Mouse (Mus musculus) forebrain, embryonic 10.5 days (tissue): Measurements from ENCODE around the gene Dctn2. TPM values are rescaled to one million over a fixed set of nuclear protein-coding genes. Genes with fewer than 3 reads are reported as not detected.

Experiments used
- DNase-seq: peaks from one replicate; pipeline ENCODE4 v3.0.0-alpha.2; 2017; ENCODE audit warnings: low spot score; ENCODE audit errors: extremely low spot score
- H3K27ac ChIP-seq: fragments of 300-500 bp; sonication (generic); 2 replicates; pipeline ENCODE4 v1.5.1; 2016; ENCODE audit warnings: mild to moderate bottlenecking
- H3K27me3 ChIP-seq: fragments of 300-500 bp; sonication (generic); 2 replicates; pipeline ENCODE4 v1.6.1; 2016; ENCODE audit warnings: mild to moderate bottlenecking; ENCODE audit not compliant: poor library complexity, severe bottlenecking
- H3K36me3 ChIP-seq: fragments of 300-500 bp; sonication (generic); replicated peaks from 2 replicates; pipeline ENCODE4 v1.6.1; 2016; ENCODE audit warnings: mild to moderate bottlenecking, moderate library complexity
- H3K4me1 ChIP-seq: fragments of 300-500 bp; sonication (generic); 2 replicates; pipeline ENCODE4 v1.6.1; 2016
- H3K4me3 ChIP-seq: fragments of 300-500 bp; sonication (generic); 2 replicates; pipeline ENCODE4 v1.5.1; 2016; ENCODE audit warnings: mild to moderate bottlenecking, moderate library complexity
- H3K9me3 ChIP-seq: fragments of 300-500 bp; sonication (generic); 2 replicates; pipeline ENCODE4 v1.6.1; 2016; ENCODE audit warnings: mild to moderate bottlenecking, moderate library complexity
- WGBS: fragments of 180-500 bp; shearing (Covaris S2); methylation state at CpG from one replicate; pipeline ENCODE4 v1.1.7; 2016; 5-methylcytosine and 5-hydroxymethylcytosine counted together
- polyA plus RNA-seq: library from polyadenylated mRNA; unstranded; fragments of >200 nt; fragmentation: Nextera tagmentation; extraction: Ambion mirVana; gene quantifications from 2 replicates; pipeline ENCODE4 v1.2.1, GENCODE M21; 2016

Dctn2 gene
- polyA plus RNA-seq, 1 experiment from 2014 or later = 206 TPM

DNA sequence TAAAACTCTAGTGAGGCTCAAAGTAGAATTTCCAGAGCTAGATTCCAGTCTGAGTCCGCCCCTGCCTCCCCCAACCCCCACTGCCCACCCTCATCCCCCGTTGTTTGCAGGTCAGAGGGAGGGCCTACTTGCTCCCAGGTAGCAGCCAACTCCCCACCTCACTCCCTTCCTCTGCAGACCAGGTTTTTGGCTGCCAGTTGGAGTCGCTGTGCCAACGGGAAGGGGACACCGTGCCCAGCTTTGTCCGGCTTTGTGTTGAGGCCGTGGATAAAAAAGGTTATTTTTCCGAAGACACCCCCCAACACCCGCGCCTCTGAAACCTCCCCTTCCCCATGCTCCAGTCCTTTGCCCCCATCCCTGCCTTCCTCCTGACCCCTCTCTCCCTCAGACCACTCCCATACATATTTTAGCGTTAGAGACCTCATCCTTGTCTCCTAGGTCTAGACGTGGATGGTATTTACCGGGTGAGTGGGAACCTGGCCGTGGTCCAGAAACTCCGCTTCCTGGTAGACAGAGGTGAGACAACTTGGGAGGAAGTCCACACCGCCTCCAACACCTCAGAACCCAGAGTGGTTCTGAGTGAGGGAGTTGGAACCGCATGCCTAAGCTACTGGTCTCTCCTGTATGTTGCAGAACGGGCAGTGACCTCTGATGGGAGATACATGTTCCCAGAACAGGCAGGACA, 61.4 kb downstream of the Dctn2 start:
- Histone ChIP-seq H3K9me3 (0 out of 2 replicates have a peak, but pooled peaks cover 5% of the 10 kb centered on the region), H3K4me1 (peaks cover 23% of the 10 kb centered on the region), H3K27ac (no peak overlapping the region), H3K4me3 (no peak overlapping the region), H3K27me3 (peaks cover 100% of the 10 kb centered on the region), H3K36me3 (peaks cover 29% of the 10 kb centered on the region)
- DNase-seq = no peak
- 52% methylated on average over 18 of the region's 18 CpGs for WGBS

DNA sequence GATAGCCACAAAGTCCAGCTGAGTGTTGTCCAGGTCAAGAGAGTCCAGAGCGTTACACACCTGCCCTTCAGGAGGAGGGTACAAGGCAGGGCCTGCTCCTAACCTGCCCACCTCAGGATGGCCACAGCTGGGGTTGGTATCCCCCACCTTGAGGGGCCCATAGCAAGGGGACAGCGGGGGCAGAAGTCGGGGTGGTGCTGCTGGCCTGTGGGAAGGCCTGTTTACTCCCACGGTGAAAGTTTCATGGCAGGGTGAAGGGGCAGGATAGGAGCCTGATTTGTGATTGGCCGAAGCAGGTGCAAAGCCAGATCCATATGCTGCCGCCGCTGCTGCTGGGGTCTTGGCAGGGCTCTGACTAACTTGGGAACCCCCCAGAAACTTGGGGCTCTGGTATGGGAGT, 64.0 kb downstream of the Dctn2 start:
- Histone ChIP-seq H3K27me3 (peaks cover 75% of the 10 kb centered on the region), H3K36me3 (peaks cover 50% of the 10 kb centered on the region), H3K27ac (no peak overlapping the region), H3K9me3 (0 out of 2 replicates have a peak, but pooled peaks cover 5% of the 10 kb centered on the region), H3K4me3 (no peak overlapping the region), H3K4me1 (peaks cover 24% of the 10 kb centered on the region)
- DNase-seq = no peak
- 88% methylated on average over 7 of the region's 7 CpGs for WGBS

Other genes starting within 250 kb of the Dctn2 start
- gene Tsfm, start 235.5 kb upstream of the Dctn2 start, polyA plus RNA-seq = 110 and 117 TPM in 2 replicates
- gene Mettl1, start 225.0 kb upstream of the Dctn2 start, polyA plus RNA-seq = 62.1 and 65.2 TPM in 2 replicates
- gene Eef1akmt3, start 224.9 kb upstream of the Dctn2 start, polyA plus RNA-seq = 0.18 and 0.21 TPM in 2 replicates
- 0.11 and 0.16 TPM in 2 replicates for gene Cyp27b1, start 218.1 kb upstream of the Dctn2 start, polyA plus RNA-seq
- gene March9, start 206.2 kb upstream of the Dctn2 start, polyA plus RNA-seq = 1.1 and 1.2 TPM in 2 replicates
- 3,005 and 3,066 TPM in 2 replicates for gene Cdk4, start 202.8 kb upstream of the Dctn2 start, polyA plus RNA-seq
- gene Tspan31, start 196.1 kb upstream of the Dctn2 start, polyA plus RNA-seq = 188 and 190 TPM in 2 replicates
- 0.10 and 0.23 TPM in 2 replicates for gene Agap2, start 191.1 kb upstream of the Dctn2 start, polyA plus RNA-seq
- gene Os9, start 145.2 kb upstream of the Dctn2 start, polyA plus RNA-seq = 54.2 and 57.6 TPM in 2 replicates
- 4.0 and 5.0 TPM in 2 replicates for gene B4galnt1, start 101.1 kb upstream of the Dctn2 start, polyA plus RNA-seq
- 1.9 and 2.0 TPM in 2 replicates for gene Slc26a10, start 85.7 kb upstream of the Dctn2 start, polyA plus RNA-seq
- 23.7 and 25.7 TPM in 2 replicates for gene Arhgef25, start 76.3 kb upstream of the Dctn2 start, polyA plus RNA-seq
- gene Dtx3, start 70.6 kb upstream of the Dctn2 start, polyA plus RNA-seq = 106 and 108 TPM in 2 replicates
- 21.3 and 21.4 TPM in 2 replicates for gene Pip4k2c, start 54.8 kb upstream of the Dctn2 start, polyA plus RNA-seq
- gene Kif5a, start 3.0 kb upstream of the Dctn2 start, polyA plus RNA-seq = 6.6 and 7.9 TPM in 2 replicates
- gene Mbd6, start 22.6 kb downstream of the Dctn2 start, polyA plus RNA-seq = 9.1 and 11.4 TPM in 2 replicates
- 191 and 202 TPM in 2 replicates for gene Mars, start 45.4 kb downstream of the Dctn2 start, polyA plus RNA-seq
- 1.5 and 1.7 TPM in 2 replicates for gene Arhgap9, start 55.6 kb downstream of the Dctn2 start, polyA plus RNA-seq
- gene Gli1, start 75.6 kb downstream of the Dctn2 start, polyA plus RNA-seq = 7.0 and 7.9 TPM in 2 replicates
- 0.04 TPM in 1 of 2 replicates, not detected in the other for gene Inhbe, start 88.0 kb downstream of the Dctn2 start, polyA plus RNA-seq
- not detected in 2 replicates for gene Inhbc, start 104.1 kb downstream of the Dctn2 start, polyA plus RNA-seq
- 27.2 and 27.8 TPM in 2 replicates for gene R3hdm2, start 114.0 kb downstream of the Dctn2 start, polyA plus RNA-seq
- gene Stac3, start 235.3 kb downstream of the Dctn2 start, polyA plus RNA-seq = 0.30 and 0.41 TPM in 2 replicates
- gene Ndufa4l2, start 248.6 kb downstream of the Dctn2 start, polyA plus RNA-seq = 2.6 and 2.9 TPM in 2 replicates